Mouse (Mus musculus) liver, adult (tissue): Measurements from ENCODE around the gene Ttc39d.

ENCODE experiments used
- GATA4 ChIP-seq: IDR thresholded peaks from 2 replicates; pipeline ENCODE4 v1.6.1; 2014; ENCODE audit warnings: mild to moderate bottlenecking, low read length; ENCODE audit not compliant: insufficient replicate concordance

The Ttc39d gene

GRCm38 (mm10) chr17:80233844-80234243 lies 26.6 kb downstream of the Ttc39d start:
- no peak for TF ChIP-seq GATA4

GRCm38 (mm10) chr17:80234376-80234775 lies 27.1 kb downstream of the Ttc39d start:
- no peak for TF ChIP-seq GATA4

- no peak for TF ChIP-seq GATA4
These were observed 28.2 kb downstream of the Ttc39d start for GRCm38 (mm10) chr17:80235477-80235876.

GRCm38 (mm10) chr17:80236805-80237204 lies 29.5 kb downstream of the Ttc39d start:
- TF ChIP-seq GATA4, result no peak

GRCm38 (mm10) chr17:80237475-80237874 lies 30.2 kb downstream of the Ttc39d start:
- no peak for TF ChIP-seq GATA4

GRCm38 (mm10) chr17:80241594-80241993 lies 34.3 kb downstream of the Ttc39d start:
- TF ChIP-seq GATA4, result no peak

- TF ChIP-seq GATA4, result no peak
These were observed 35.9 kb downstream of the Ttc39d start for GRCm38 (mm10) chr17:80243116-80243515.

GRCm38 (mm10) chr17:80252757-80253525 lies 45.7 kb downstream of the Ttc39d start:
- TF ChIP-seq GATA4, result peak; percentile 92

GRCm38 (mm10) chr17:80254421-80254820 lies 47.2 kb downstream of the Ttc39d start:
- TF ChIP-seq GATA4, result no peak

- peak; percentile 76; the same call in 1 of the 2 replicates for TF ChIP-seq GATA4
These were observed 47.9 kb downstream of the Ttc39d start for GRCm38 (mm10) chr17:80255208-80255607.

GRCm38 (mm10) chr17:80267065-80267464 lies 59.8 kb downstream of the Ttc39d start:
- no peak for TF ChIP-seq GATA4
